Mouse (Mus musculus): ENCODE results near the gene Cdh22.

GRCm38 (mm10) chr2:165234613-165235291 is at the start of gene Cdh22:
- TF ChIP-seq CTCF (IDR thresholded peaks at IDR 0.05; ENCODE audit: borderline replicate concordance, insufficient read depth, low read length): peak; percentile 39; the same call in 1 of the 2 replicates
- no peak for TF ChIP-seq POLR2A (IDR thresholded peaks at IDR 0.05; ENCODE audit: low read depth, low read length)
